Mouse (Mus musculus): ENCODE measurements around the gene Oit1.

Oit1 gene

DNA sequence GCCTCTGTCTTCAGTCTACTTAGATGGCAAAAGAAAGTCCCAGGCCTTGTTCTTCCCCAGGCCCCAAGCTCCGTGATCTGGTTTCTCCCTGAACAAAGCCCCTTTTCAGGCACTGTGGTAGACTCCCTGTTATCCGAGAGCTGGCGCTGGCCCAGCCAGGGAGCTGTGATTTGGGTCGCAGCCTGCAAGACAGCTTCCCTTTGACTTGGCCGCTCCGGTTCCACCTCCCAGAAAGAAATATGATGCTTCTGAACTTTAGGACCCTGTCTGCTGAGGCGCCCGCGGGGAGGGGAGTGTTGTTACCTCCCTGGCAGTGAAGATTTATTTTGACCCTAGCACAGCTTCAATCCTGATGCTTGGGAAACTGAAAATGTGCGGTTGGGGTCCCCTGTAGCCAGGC, 42.6 kb downstream of the Oit1 start:
- no peak for DNase-seq (ENCODE audit: low read depth, low spot score)

DNA sequence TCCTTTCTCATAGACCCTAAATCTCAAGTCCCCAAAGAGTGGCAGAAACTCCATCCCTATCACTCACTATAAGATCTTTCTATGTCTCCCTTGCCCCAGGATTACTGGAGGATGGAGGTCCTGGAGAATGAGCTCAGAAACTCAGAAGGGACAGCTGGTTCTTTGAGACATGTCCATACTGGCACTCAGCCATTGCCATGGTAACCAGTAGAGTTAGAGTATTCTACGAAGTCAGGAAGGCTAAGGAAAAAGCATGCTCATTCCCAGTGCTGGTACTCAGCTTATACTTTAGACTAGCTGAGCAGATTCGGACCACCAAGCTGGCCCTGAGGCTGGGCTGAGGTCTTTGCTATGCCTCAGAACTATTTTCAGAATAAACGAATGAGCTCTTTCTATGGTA, 44.0 kb downstream of the Oit1 start:
- DNase-seq (ENCODE audit: low read depth, low spot score), result no peak

DNA sequence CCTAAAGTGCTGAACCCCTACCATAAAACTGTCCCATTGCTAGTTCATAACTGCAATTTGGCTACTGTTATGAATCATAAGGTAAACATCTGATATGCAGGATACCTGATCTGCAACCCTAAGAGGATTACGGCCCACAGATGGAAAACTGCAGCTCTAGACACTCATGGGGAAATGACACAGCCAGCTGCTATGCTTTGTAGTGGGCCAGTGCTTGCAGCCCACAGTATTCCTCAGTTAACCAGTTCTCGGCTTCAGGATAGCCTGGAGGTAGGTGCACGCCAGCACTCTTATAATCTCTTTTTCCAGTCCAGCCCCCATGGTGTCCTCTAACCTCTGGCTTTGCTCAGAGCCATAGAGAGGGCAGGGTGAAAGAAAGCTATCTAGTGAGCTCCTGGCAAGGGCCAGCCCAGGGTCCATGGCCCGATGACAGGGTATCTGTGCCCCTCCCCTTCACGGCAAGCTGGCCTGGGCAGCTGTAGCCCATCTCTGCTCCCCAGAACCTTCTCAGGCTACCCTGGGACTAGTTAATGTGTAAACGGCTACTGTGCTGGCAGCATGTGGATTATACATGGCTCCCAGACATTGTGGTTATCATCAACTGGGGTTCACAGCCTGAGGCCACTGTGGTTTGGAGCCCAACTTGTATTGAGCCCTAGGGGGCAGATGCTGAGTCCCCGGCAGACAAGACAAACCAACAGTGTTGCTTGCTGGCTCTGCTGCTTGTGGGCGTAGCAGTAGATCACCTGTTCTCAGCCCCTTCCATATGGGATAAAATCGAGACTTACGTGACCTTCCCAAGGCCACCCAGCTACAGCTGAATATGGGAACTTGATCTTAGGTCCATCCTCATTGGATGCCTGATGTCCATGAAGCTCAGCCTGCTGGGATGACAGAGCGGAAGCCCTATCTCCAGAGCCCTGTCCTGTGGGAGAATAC, 46.0 kb downstream of the Oit1 start:
- DNase-seq (ENCODE audit: low read depth, low spot score), result no peak

DNA sequence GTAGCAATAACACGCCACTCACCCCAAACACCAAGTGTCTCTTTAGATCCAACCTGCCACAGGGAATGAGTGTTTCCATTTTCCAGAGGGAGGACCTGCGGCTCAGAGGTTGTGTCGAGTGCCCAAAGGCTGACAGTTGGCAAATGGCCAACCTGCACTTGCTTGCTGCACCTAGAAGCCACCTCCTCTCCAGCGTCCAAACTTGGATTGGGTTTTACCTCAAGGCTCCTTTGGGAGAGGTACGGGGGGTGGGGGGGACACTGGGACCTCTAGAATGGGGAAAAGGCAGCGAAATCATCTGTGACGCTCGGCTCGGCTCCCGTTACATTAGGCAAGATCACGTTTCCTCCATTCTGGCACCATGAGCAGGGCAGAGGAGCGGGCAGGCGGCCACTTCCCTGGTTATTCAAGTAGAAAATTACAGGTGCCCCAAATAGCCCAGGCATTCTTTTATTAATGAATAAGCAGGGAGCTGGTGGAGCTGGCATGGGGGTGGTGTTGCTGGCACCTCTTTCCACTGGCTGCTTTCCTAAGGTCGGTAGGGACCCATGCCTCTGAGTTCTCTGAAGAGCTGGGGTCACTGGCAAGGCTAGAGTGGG, 47.1 kb downstream of the Oit1 start:
- no peak for DNase-seq (ENCODE audit: low read depth, low spot score)

DNA sequence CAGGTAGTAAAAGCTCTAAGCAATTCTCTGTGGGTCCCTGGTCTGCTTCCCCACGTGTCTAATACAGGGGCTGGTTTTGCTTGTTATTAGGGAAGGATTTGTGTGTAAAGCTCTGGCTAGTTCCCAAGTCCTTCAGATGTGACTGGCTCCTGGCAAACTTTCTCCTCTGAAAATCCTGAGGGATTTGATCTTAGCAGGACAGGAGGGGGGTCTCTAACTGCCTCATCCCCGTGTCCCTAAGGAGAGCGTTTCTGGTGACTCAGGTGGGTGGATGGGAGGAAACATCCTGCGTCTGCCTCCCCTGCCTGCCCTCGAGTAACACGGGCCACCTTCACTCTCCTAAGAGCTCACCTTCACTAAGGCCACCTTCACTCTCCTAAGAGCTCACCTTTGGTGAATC, 48.2 kb downstream of the Oit1 start:
- no peak for DNase-seq (ENCODE audit: low read depth, low spot score)

DNA sequence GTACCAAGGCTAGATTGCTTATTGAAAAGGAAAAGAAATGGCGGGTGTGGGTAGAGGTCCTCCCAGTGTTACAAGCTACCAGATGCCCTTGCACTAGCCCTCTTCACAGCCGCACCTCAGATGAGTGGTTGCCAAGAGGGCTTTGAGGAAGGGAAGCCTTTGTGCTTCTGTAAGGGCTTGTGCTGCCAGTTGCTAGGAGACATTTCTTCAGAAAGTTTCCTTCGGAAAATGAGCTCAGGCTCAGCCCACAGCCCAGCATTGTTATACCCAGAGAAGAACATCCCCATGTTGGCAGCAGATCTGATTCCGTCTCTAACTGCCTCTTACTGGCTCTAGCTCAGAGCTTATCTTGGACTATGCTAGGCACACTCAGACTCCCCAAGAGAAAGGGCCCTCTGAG, 49.0 kb downstream of the Oit1 start:
- no peak for DNase-seq (ENCODE audit: low read depth, low spot score)

DNA sequence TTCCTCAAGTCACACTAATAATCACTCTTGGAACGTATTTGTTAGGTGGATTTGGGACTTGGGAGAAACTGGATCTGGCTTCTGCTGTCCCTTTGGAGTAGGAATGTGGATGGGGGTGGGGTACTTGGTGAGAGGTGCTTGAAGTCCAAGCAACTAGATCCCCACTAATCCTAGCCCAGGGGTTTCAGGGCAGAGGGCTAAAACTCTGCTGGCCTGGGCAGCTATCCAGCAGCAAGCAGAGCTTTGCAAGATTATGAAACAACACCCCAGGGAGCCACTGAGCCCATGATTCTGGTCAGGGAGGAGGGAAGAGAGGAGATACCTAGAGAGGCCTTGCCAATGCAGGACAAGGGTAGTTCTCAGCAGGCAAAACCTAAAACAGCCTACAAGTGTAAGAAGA, 51.2 kb downstream of the Oit1 start:
- DNase-seq (ENCODE audit: low read depth, low spot score), result no peak

DNA sequence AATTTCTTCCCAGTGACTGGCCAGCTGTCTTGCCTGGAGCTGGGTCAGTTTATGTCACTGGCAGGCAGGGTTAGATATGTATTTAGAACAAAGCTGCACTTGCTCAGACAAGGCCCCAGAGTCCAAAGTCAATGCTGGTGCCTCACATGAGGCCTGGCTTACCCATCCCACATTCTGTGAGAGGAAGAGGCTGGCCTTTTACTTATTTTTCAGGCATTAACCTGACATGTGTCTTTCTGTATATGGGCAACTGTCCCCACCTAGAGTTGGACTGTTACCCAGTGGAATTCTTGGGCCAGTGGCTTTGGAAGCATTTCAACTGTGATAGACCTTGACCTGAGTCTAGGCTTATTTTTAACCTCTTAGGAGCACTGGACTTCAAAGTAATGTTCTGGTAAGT, 51.6 kb downstream of the Oit1 start:
- no peak for DNase-seq (ENCODE audit: low read depth, low spot score)

DNA sequence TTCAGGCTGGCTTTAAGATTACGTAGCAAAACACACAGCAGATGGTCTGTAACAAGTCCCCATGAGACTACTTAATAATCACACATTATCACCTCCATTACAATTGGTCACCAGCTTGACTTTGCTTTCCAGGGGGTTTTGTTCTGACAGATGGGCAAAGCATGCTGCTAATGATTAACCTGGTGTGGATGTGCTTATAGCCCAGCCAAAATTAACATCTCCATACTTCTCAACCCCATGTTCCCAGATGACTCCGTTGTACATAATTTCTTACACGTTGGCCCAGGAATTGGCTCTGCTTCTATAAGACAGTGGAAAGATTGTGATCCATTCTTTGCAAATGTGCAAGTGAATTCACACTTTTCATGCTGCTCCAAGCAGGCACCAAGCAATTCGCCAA, 52.8 kb downstream of the Oit1 start:
- DNase-seq (ENCODE audit: low read depth, low spot score), result no peak

DNA sequence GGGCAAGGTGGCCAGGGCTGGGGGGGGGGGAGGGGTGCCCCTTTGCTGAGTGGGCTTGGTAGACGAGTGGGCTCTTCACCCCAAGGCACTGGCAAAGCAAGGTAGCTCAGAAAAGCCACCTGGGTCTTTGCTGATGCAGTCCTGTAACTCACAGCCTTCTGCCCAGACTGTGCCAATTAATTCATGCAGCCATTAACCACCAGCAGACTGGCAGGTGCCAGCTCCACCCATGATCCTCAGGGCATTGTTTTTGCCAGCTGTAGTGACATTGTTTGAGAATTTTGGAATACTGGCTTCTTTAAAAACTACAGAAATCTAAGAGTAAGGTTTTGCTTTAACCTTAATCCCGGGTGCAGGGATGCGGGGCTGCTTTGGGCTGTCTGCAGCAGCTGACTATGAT, 58.0 kb downstream of the Oit1 start:
- DNase-seq (ENCODE audit: low read depth, low spot score), result no peak

DNA sequence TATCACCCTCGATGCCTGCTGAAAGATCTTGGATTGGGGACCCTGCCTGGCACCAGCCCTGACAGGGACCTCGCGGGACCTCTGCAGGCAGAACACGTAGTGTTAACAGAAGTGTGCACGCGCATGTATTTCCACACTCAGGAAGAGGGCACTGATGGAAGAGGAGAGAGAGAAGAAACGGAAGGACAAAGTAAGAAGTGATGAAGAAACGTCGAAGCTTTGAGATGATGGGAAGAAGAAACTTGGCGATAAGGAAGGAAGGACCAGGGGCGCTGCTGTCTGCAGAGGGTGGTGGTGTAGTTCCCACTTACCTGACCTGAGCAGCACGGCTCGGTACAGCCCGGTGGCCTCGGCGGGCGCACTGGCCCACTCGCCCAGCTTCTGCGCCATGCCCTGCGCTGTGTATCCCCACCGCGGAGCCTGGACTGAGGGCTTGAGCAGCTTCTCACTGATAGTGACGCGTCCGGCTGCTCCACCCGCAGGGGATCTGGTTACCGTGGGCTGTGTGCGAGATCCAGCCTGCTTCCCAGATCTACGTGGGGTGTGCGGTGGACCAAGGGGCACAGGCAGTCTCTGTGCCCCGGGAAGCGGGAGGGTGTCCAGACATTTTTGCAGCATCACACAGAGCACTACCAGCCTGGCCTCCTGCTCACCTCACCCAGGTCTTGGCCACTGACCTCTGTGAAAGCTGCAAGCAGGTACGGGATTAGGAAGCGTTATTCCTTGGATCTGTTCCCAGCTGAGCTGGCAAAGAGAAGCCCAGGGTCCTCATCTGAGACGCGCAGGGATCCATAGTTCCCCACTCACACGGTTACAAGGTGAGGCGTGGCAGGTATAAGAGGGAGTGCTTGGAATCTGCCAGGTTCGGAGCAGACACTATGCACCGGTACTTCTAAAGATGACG, 61.1 kb downstream of the Oit1 start, which contains the start of gene Fam107a:
Fam107a (minus strand) TSS at position 830 of the 904 bp plus-strand sequence.
- no peak for DNase-seq (ENCODE audit: low read depth, low spot score)

DNA sequence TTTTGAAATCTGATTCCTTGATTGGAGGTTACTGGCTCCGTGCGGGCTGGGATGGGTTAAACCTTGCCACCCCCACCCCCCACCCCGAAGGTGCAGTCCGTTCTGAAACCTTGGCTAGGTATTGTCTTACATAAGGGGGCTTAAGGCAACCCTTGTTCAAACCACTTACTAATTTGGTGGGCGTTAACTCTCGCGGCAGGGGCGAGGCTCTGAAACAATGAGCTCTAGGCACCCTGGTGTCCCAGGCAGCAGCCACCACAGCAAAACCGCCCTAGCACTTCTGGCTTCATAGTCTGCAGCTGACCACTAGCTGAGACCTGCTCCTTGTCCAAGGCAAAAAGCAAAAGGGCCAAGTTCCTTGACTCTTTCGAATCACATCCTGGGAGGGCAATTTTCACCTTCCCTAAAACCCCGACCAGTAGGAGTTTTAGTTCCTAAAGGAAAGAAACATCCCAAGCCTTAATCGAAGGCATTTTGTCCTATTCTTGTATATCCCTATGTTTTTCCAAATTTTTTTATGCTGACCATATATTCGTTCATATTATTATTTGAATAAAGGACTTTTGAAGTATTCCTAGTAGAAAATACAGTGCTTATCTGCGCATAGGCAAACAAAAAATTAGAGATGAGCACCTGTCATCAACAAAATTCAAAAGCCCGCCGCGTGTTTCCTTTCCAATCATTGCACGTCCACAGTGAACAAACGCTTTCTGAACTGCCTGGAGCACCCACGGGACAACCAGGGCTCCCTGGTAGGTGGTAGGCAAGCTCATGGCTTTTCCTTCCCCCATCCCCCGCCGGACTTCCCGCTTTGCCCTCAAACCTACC, 62.0 kb downstream of the Oit1 start:
- no peak for DNase-seq (ENCODE audit: low read depth, low spot score)

DNA sequence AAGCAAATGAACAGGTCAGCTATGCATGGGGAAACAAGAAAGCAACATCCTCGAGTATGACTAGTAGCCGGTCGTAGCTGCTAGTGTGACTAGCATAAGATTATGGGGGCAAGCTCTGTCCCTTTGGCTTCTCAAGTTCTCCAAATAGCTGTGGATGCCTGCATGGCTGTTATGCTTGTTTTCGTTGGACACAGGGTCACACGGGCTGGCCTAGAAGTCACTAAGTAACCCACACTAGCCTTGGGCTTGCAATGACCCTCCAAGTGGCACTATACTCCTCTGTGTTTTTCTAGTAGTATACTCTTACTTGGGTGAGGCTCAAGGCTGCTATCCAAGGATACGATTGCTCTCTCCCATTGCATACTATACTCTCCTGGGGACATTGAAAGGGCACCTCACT, 63.4 kb downstream of the Oit1 start:
- no peak for DNase-seq (ENCODE audit: low read depth, low spot score)

DNA sequence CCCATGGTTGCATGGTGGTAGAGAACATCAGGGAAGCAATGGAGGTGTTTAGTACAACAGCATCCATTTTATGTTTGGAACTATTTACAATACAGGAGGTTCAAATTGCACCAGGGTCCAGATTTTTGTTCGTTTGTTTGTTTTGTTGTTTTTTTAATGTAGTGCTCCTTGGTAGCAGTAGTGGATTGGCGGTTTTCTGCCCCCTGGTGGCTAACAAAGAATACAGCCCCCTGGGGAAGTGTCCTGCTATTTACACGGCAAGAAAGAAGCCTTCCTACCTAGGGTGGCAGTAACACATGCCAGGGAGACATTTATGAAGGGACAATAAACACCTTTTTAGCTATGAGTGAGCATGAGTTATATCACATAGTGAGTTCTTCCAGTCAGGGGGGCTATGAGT, 64.0 kb downstream of the Oit1 start:
- no peak for DNase-seq (ENCODE audit: low read depth, low spot score)

DNA sequence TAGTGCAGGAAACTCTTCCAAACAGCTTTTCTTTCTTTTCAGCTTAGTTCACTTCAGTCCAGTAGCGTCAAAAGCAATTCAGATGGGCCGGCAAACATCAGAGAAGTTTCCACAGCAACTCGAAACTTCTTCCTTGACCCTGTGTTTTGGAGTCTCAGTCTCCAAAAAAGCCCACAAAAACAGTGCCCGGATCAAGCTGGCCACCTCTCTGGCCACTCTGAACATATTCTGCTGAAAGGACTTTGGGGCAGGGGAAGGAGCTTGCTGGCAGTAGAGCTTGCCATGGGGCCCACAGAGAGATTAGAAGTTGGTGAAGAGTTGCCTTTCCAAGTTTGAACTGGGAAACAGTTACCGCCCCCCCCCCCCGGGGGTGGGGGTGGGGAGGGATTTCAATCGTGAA, 64.7 kb downstream of the Oit1 start:
- DNase-seq (ENCODE audit: low read depth, low spot score), result no peak

DNA sequence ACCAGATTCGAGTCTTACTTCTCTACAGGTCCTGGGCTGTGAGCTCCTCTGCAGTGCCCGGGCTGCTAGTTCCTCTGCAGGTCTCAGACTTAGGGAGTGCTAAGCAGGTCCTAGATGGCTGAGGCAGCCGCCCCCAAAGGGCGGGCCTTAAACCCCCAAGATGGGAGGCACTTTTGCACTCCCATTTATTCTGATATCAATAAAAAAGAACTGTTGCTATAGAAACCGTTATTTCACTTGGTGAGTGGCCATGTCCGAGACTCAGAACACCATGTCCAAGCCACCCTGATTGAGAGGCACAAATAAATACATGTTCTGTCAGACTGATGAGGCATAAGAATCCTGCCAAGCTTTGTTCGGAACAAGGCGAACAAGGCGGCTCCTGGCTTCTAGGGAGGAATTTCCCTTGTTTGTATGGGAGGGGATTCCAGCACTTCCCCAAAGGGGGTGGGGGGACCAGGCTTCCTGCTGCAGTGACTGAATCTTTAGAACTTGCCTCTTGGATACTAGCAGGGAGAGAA, 68.9 kb downstream of the Oit1 start:
- no peak for DNase-seq (ENCODE audit: low read depth, low spot score)

DNA sequence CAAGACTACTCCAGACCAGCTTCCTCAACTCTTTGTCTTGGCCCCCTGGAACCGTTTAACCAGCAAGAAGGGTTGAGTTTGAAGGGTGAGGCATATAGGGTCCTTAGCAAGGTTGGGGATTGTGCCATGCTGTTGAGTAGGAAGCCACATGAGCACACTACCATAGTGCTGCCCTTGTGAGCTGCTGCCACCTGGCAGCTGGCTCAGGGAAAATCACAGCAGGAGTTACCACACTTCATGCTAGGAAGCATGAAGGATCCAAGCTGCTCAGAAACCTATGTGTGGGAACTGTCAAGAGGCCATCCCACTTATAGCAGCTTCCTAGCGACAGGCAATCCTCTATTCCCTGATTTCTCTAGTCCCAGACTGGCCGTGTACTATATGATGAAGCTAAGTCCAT, 69.9 kb downstream of the Oit1 start:
- DNase-seq (ENCODE audit: low read depth, low spot score), result no peak

DNA sequence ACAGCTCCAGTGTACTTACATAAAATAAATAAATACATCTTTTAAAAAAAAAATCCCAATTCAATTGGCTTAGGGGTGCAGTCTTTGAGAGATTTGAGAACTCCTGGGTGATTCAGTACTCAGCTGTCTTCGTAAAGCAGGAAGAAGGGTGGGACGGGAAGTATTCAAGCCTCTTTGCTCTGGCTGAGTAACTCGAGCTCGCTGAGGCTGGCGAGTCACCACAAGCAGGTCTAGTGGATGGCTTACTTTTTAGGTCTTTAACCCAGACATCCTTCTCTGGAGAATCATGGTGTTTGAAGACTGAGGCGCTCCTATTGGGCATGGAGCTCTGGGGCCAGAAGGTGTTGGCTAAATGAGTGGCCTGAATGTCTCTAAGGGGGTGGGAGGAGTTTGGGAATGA, 71.7 kb downstream of the Oit1 start:
- no peak for DNase-seq (ENCODE audit: low read depth, low spot score)

DNA sequence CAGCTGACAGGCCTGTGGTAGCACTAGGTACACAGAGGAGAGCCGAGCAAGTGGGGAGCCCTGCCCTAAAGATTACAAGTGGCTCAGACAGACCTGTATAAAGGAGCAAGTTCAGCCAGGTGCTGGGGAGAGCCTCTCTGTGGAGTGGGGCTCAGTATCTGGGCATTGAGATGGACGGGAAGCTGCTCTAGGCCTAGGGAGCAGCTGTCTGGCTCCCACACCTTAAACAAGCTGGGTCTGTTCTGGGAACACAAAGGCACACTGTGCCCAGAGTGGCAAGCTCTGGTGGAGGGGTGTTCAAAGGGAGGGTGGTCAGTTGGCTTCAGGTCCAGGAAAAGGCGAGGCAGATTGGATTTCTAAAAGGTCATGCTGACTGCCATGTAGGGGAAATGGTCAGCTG, 73.5 kb downstream of the Oit1 start:
- DNase-seq (ENCODE audit: low read depth, low spot score), result no peak

DNA sequence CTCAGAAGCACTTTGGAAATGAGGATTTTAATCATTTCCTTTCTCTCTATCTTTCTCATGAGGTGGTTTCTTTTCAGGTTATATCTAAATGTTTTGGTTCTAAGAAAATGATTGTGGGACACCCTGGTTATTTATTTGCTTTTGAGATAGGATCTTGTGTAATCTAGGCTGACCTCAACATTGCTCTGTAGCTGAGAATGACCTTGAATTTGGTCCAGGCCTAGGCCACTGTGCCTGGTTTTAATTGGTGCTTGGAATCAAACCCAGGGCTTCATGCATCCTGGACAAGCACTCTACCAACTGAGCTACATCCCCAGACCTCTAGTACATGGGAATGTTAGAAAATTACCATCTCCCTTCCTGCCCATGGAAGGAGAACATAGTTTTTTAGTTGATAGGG, 74.5 kb downstream of the Oit1 start:
- DNase-seq (ENCODE audit: low read depth, low spot score), result no peak

DNA sequence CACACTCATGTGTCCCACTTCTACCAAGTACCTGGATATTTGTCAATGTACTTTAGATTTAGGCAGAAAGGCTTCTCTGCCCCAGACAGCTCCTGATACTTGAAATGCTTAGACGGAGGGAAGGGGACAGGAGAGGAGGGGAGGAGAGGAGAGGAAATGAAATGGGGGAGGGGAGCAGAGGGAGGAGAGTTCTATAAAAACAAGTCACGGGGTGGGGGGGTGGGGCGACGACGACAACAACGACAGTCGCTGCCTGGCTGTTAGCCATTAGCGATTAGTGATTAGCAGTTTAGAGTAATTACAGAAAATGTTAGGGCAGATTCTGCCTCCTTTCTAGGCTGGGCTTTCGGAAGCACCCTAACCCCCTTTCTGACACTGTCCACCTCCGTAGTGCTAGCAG, 75.9 kb downstream of the Oit1 start:
- DNase-seq (ENCODE audit: low read depth, low spot score), result no peak

All from c-Kit-negative CD71-positive TER-119-positive erythroid progenitor cells, embryonic 14.5 days (primary cell).